Mouse (Mus musculus) C2C12 (cell line): ENCODE measurements around the gene Polh. TPM values are rescaled to one million over a fixed set of nuclear protein-coding genes. Genes with fewer than 3 reads are reported as not detected.

Experiments used
- H3K27me3 ChIP-seq: one replicate; pipeline ENCODE4 v1.6.1; 2011; ENCODE audit not compliant: control insufficient read depth, insufficient read depth, insufficient read length
- H3K36me3 ChIP-seq: one replicate; pipeline ENCODE4 v1.6.1; 2011; ENCODE audit not compliant: control insufficient read depth, insufficient read depth
- H3K4me3 ChIP-seq: one replicate; pipeline ENCODE4 v1.5.1; 2011; ENCODE audit warnings: mild to moderate bottlenecking, control low read depth; ENCODE audit not compliant: poor library complexity, insufficient read depth, severe bottlenecking
- H3K79me2 ChIP-seq: one replicate; pipeline ENCODE4 v1.6.1; 2011; ENCODE audit not compliant: control insufficient read depth, insufficient read depth
- H3K79me3 ChIP-seq: one replicate; pipeline ENCODE4 v1.6.1; 2011; ENCODE audit warnings: low read depth, control low read depth
- H3ac ChIP-seq: one replicate; pipeline ENCODE3; 2011; ENCODE audit warnings: low read depth; ENCODE audit not compliant: control insufficient read depth, insufficient read length
- CEBPB ChIP-seq: IDR thresholded peaks from one replicate; pipeline ENCODE4 v1.6.1; 2011; ENCODE audit warnings: low read depth, mild to moderate bottlenecking, control low read depth, moderate library complexity
- CTCF ChIP-seq: IDR thresholded peaks from one replicate; pipeline ENCODE4 v1.5.1; 2011; ENCODE audit not compliant: control insufficient read depth, insufficient read depth, insufficient read length
- FOSL1 ChIP-seq: IDR thresholded peaks from one replicate; pipeline ENCODE4 v1.8.0; 2011; ENCODE audit warnings: mild to moderate bottlenecking, low read length; ENCODE audit not compliant: poor library complexity, insufficient read depth, severe bottlenecking
- MAX ChIP-seq: IDR thresholded peaks from one replicate; pipeline ENCODE4 v1.6.1; 2011; ENCODE audit warnings: mild to moderate bottlenecking, control low read depth
- MYOD1 ChIP-seq: IDR thresholded peaks from one replicate; pipeline ENCODE4 v1.6.1; 2011; ENCODE audit warnings: low read depth; ENCODE audit not compliant: control insufficient read depth, insufficient read length
- MYOG ChIP-seq: IDR thresholded peaks from one replicate; pipeline ENCODE4 v1.6.1; 2011; ENCODE audit not compliant: control insufficient read depth, insufficient read length; ENCODE audit errors: extremely low read depth
- USF1 ChIP-seq: IDR thresholded peaks from one replicate; pipeline ENCODE4 v1.6.1; 2011; ENCODE audit warnings: low read depth, mild to moderate bottlenecking, control low read depth, moderate library complexity
- polyA plus RNA-seq: library from polyadenylated mRNA; unstranded; fragments of >200 nt; fragmentation: generic; extraction: Trizol; gene quantifications from one replicate; pipeline ENCODE4 v1.2.1, GENCODE M21; 2012; ENCODE audit warnings: missing spikeins

Polh gene
- polyA plus RNA-seq, 1 experiment, result 14.4 TPM

DNA sequence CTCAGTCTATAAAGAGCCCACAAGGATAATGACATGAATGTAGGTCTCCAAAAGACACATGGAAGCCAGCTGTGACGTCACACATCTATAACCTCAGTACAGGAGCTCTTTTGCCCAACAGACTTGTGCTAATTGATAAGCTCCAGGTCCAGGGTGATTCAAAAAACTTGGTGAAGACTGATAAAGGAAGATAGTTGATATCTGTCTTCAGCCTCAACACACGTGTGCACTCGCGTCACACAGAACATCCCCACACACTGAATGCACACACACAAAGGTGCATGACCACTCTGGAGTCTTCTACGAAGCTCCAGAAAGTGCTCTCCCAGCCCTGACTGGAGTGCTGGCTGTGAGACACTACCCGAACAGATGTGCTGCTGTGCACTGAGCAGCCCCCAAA, 34.6 kb upstream of the Polh start:
- H3K36me3 ChIP-seq, result peaks cover 77% of the 10 kb centered on the region
- H3K4me3 ChIP-seq, result no peak overlapping the region
- no peak for TF ChIP-seq MAX
- TF ChIP-seq MYOG, result no peak
- TF ChIP-seq CTCF, result no peak
- no peak for TF ChIP-seq MYOD1
- TF ChIP-seq FOSL1, result no peak
- TF ChIP-seq CEBPB, result no peak
- TF ChIP-seq USF1, result no peak
- H3K79me2 ChIP-seq, result no peaks in the 10 kb centered on the region
- H3K27me3 ChIP-seq, result no peaks in the 10 kb centered on the region
- no peaks in the 10 kb centered on the region for H3K79me3 ChIP-seq
- no peak overlapping the region for H3ac ChIP-seq

DNA sequence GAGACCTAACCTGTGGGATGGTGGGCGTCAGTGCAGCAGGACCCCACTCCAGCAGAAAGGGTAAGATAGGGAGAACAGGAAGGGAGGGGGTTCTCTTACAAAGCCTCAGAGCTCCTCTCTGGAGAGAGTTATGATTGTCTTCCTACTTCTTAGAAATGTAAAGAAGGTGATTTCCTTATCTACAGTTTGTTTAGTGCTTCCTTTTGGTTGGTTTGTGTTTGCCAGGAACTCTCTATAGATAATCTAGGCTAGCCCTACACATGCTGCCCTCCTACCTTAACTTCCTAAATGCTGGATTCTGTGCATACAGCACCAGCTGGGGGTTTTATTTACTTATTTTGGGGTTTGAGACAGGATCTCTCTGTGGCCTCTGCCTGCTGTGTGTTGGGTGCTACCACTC, 33.6 kb upstream of the Polh start:
- Histone ChIP-seq H3K27me3 (no peaks in the 10 kb centered on the region), H3K4me3 (no peak overlapping the region), H3K36me3 (peaks cover 77% of the 10 kb centered on the region), H3K79me2 (peaks cover under 1% of the 10 kb centered on the region), H3ac (no peak overlapping the region), H3K79me3 (no peaks in the 10 kb centered on the region)
- TF ChIP-seq USF1, result no peak
- TF ChIP-seq FOSL1, result no peak
- no peak for TF ChIP-seq MAX
- TF ChIP-seq CTCF, result no peak
- no peak for TF ChIP-seq MYOG
- no peak for TF ChIP-seq CEBPB
- TF ChIP-seq MYOD1, result no peak

DNA sequence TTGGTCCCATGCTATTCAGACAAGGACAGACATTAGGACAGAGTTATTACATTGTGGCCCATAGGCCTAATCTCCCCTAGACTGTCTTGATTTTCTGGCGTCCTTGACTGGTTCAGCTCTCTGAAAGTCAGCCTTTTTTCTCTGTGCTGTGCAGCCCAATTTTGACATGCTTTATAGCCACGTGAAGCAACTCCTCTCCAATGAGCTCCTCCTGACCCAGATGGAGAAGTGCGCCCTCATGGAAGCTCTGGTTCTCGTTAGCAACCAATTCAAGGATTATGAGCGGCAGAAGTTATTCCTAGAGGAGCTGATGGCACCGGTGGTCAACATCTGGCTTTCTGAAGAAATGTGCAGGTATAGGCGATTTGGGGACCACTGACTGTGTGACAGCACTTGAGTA, 25.1 kb upstream of the Polh start:
- H3K79me3 ChIP-seq, result no peaks in the 10 kb centered on the region
- H3K79me2 ChIP-seq, result peaks cover 11% of the 10 kb centered on the region
- TF ChIP-seq FOSL1, result no peak
- TF ChIP-seq CTCF, result no peak
- no peak for TF ChIP-seq MYOD1
- no peak overlapping the region for H3K4me3 ChIP-seq
- H3K36me3 ChIP-seq, result peaks cover 92% of the 10 kb centered on the region
- H3K27me3 ChIP-seq, result no peaks in the 10 kb centered on the region
- no peak overlapping the region for H3ac ChIP-seq

DNA sequence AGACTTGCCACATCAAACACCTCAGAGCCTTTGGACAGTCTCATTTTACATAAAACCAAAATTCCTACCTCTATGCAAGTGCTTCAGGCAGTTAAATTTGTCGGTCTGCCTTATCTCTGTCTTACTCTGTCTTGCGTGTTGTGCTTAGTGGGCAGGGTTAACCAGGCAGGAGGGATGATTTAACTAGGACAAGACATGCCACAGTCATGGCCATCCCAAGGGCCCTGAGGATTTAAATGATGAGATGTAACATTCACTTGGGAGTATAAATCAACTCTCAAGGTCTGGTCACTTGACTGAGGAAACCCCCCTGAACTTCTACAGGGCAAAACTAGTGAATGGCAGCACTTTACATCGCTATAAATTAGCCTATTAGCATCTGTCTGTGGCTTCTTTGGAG, 19.2 kb upstream of the Polh start:
- H3K79me2 ChIP-seq, result no peaks in the 10 kb centered on the region

DNA sequence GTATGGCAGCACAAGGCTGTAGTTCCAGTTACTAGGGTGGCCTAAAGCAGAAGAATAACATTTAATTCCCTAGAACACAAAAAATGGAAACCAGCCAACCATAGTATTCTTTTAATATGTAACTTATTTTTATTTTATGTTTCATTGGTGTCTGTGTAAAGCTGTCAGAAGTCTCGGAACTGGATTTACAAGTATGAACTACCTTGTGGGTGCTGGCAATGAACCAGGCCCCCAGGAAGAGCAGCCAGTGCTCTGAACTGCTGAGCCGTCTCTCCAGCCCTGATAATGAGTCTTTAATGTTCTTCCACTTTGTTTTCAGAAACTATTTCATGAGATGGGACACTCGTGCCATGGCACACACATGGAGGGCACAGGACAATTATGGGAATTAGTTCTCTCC, 8.1 kb upstream of the Polh start:
- peaks cover 3% of the 10 kb centered on the region for H3K79me3 ChIP-seq
- TF ChIP-seq MAX, result no peak
- TF ChIP-seq CTCF, result no peak
- no peak for TF ChIP-seq CEBPB
- TF ChIP-seq MYOD1, result no peak
- TF ChIP-seq USF1, result no peak
- TF ChIP-seq FOSL1, result no peak
- TF ChIP-seq MYOG, result no peak
- H3K36me3 ChIP-seq, result peaks cover 91% of the 10 kb centered on the region
- H3K79me2 ChIP-seq, result peaks cover 28% of the 10 kb centered on the region
- H3K27me3 ChIP-seq, result no peaks in the 10 kb centered on the region
- H3ac ChIP-seq, result no peak overlapping the region
- H3K4me3 ChIP-seq, result no peak overlapping the region

More for the DNA sequence above, 19.2 kb upstream of the Polh start:
- no peak overlapping the region for H3ac ChIP-seq
- H3K27me3 ChIP-seq, result no peaks in the 10 kb centered on the region
- peaks cover 98% of the 10 kb centered on the region for H3K36me3 ChIP-seq
- H3K79me3 ChIP-seq, result no peaks in the 10 kb centered on the region
- TF ChIP-seq USF1 (no peak), FOSL1 (no peak), MYOD1 (no peak), MYOG (no peak), CTCF (no peak), MAX (no peak), CEBPB (no peak)
- H3K4me3 ChIP-seq, result no peak overlapping the region

DNA sequence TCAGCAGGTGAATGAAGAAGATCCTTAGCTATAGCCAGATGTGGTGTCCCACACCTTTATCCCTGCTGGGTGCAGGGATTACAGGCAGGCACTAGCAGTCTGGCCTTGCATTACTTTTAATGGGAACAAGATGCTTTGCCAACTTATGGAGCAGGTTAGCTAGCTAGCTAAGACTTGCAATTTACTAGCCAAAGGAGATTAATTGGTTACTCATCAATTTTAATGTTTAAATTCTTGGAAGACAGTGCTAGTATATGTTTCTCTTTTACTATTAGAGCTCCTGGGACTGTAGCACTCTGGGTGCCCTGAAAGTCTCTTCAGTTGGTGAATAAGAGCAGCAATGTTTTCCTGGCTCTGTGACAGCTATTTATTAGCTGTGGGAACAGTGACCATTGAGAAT, 4.2 kb upstream of the Polh start:
- no peak overlapping the region for H3ac ChIP-seq
- H3K79me3 ChIP-seq, result peaks cover 35% of the 10 kb centered on the region
- H3K36me3 ChIP-seq, result peaks cover 71% of the 10 kb centered on the region
- no peaks in the 10 kb centered on the region for H3K27me3 ChIP-seq
- no peak for TF ChIP-seq FOSL1
- no peak for TF ChIP-seq CTCF
- no peak for TF ChIP-seq CEBPB
- TF ChIP-seq MYOD1, result no peak
- TF ChIP-seq MAX, result no peak
- TF ChIP-seq MYOG, result no peak
- TF ChIP-seq USF1, result no peak
- H3K4me3 ChIP-seq, result no peak overlapping the region
- H3K79me2 ChIP-seq, result peaks cover 64% of the 10 kb centered on the region
